Mouse (Mus musculus): Measurements from ENCODE around the gene Trim50. TPM values are rescaled to one million over a fixed set of nuclear protein-coding genes. Genes with fewer than 3 reads are reported as not detected.

Gene Trim50
- polyA plus RNA-seq, 3 experiments from 2014 or later = not detected

- ATAC-seq = peak; percentile 90
Observed at GRCm38 (mm10) chr5:135369787-135370654, 16.9 kb downstream of the Trim50 start, which contains the start of gene Nsun5. Gene Nsun5, plus strand, starts transcription at chr5:135369953.

GRCm38 (mm10) chr5:135371195-135371594, 18.1 kb downstream of the Trim50 start:
- ATAC-seq = no peak

- no peak for ATAC-seq
Observed at GRCm38 (mm10) chr5:135373601-135374000, 20.5 kb downstream of the Trim50 start.

GRCm38 (mm10) chr5:135375167-135375566, 22.1 kb downstream of the Trim50 start:
- ATAC-seq = no peak

GRCm38 (mm10) chr5:135376341-135376740, 23.2 kb downstream of the Trim50 start:
- ATAC-seq = no peak

- ATAC-seq = no peak
Observed at GRCm38 (mm10) chr5:135380681-135381080, 27.6 kb downstream of the Trim50 start.

- no peak for ATAC-seq
Observed at GRCm38 (mm10) chr5:135381356-135381925, 28.3 kb downstream of the Trim50 start.

- no peak for ATAC-seq
Observed at GRCm38 (mm10) chr5:135382746-135383145, 29.7 kb downstream of the Trim50 start.

- no peak for ATAC-seq
Observed at GRCm38 (mm10) chr5:135383771-135384170, 30.7 kb downstream of the Trim50 start.

GRCm38 (mm10) chr5:135394004-135394823, 41.1 kb downstream of the Trim50 start, which contains the start of gene Pom121:
Gene Pom121, minus strand, starts transcription at chr5:135394546.
- ATAC-seq = peak; percentile 94

- no peak for ATAC-seq
Observed at GRCm38 (mm10) chr5:135395826-135396225, 42.7 kb downstream of the Trim50 start.

GRCm38 (mm10) chr5:135399382-135399781, 46.3 kb downstream of the Trim50 start:
- no peak for ATAC-seq

GRCm38 (mm10) chr5:135400244-135400643, 47.1 kb downstream of the Trim50 start:
- peak; percentile 75 for ATAC-seq

GRCm38 (mm10) chr5:135404623-135405022, 51.5 kb downstream of the Trim50 start:
- no peak for ATAC-seq

- no peak for ATAC-seq
Observed at GRCm38 (mm10) chr5:135405437-135405836, 52.3 kb downstream of the Trim50 start.

GRCm38 (mm10) chr5:135408114-135408513, 55.0 kb downstream of the Trim50 start:
- ATAC-seq = no peak

- no peak for ATAC-seq
Observed at GRCm38 (mm10) chr5:135410266-135410665, 57.2 kb downstream of the Trim50 start.

Other genes starting within 250 kb of the Trim50 start
- gene Tbl2, start 203.6 kb upstream of the Trim50 start, polyA plus RNA-seq (2017; shearing (Covaris generic)) = 1 to 10 TPM; 5.2 to 9.2 (median 5.8) TPM
- 10 to 100 TPM; 39.0 to 55.4 (median 54.2) TPM for gene Bcl7b, start 185.0 kb upstream of the Trim50 start, polyA plus RNA-seq (2017; shearing (Covaris generic))
- 10 to 100 TPM; 25.0 to 27.5 (median 26.0) TPM for gene Baz1b, start 166.0 kb upstream of the Trim50 start, polyA plus RNA-seq (2017; shearing (Covaris generic))
- gene Fzd9, start 102.1 kb upstream of the Trim50 start, polyA plus RNA-seq (2017; shearing (Covaris generic)) = under 1 TPM in 1 of 3 experiments, not detected in 2; 0.15 TPM
- not detected for gene Fkbp6, start 3.3 kb upstream of the Trim50 start, polyA plus RNA-seq (2017; shearing (Covaris generic))
- 10 to 100 TPM; 21.8 to 28.0 (median 23.3) TPM for gene Nsun5, start 16.7 kb downstream of the Trim50 start, polyA plus RNA-seq (2017; shearing (Covaris generic))
- 10 to 100 TPM; 13.2 to 18.7 (median 13.7) TPM for gene Pom121, start 41.3 kb downstream of the Trim50 start, polyA plus RNA-seq (2017; shearing (Covaris generic))
- 10 to 100 TPM in 1 of 3 experiments, 1 to 10 TPM in 2; 5.2 to 45.4 (median 6.7) TPM for gene Hip1, start 191.8 kb downstream of the Trim50 start, polyA plus RNA-seq (2017; shearing (Covaris generic))
- not detected for gene Ccl26, start 210.3 kb downstream of the Trim50 start, polyA plus RNA-seq (2017; shearing (Covaris generic))
- gene Ccl24, start 219.8 kb downstream of the Trim50 start, polyA plus RNA-seq (2017; shearing (Covaris generic)) = not detected